Mouse (Mus musculus) spleen, postnatal 14 days (tissue): Measurements from ENCODE around the gene Gm47791.
A peak's percentile ranks its signal among the peaks of the same experiment; 100 is the strongest.

Experiments
- DNase-seq, 2 experiments: peaks; one replicate each; pipeline ENCODE4 v3.0.0; 2021 to 2022; ENCODE audit warnings: low spot score in 2 of 2

The Gm47791 gene

GRCm38 (mm10) chr1:82771022-82771586, at the start of gene Gm47791:
TSS of gene Gm47791 (minus strand) at chr1:82771243.
- no peak for DNase-seq

GRCm38 (mm10) chr1:82820626-82821186, 49.7 kb upstream of the Gm47791 start:
- no peak for DNase-seq

- DNase-seq, result no peak
Measured at GRCm38 (mm10) chr1:82820179-82820578, 49.1 kb upstream of the Gm47791 start.

- DNase-seq, result no peak
Measured at GRCm38 (mm10) chr1:82819366-82819765, 48.3 kb upstream of the Gm47791 start.

DNA sequence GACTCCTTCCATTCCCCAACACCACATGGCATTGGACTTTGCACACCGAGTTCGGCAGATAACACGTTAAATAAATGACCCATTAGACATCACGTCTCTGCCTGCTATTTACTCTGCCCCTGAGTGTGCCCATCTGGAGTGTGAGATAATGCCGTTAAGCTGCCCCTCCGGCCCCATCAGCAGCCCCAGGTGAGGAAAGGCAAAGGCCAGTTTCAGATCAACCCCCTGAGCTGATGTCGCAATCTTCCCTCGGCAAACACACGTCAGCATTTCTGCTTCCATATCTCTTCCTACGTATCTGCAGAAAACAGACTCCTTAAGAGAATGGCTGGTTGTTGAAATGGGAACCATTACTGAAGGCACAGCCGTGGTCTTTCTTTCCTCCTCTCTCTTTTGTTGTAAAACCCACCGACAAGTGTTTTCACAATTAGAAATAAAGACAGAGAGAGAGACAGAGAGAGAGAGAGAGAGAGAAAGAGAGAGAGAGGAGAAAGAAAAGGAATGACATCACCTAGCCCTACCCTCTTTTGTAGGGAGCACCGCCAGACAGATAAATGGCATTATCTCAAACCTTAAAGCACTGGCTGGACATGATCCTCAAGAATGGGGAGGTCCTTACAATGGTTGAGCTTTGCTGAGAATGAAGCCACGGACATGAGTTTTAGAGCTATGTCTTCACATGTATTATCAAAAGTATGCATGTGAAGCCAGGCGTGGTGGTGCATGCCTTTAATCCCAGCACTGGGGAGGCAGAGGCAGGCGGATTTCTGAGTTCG, 45.1 kb upstream of the Gm47791 start:
- DNase-seq, result peak; percentile 27 to 45

GRCm38 (mm10) chr1:82811766-82812165, 40.7 kb upstream of the Gm47791 start:
- DNase-seq, result no peak

DNA sequence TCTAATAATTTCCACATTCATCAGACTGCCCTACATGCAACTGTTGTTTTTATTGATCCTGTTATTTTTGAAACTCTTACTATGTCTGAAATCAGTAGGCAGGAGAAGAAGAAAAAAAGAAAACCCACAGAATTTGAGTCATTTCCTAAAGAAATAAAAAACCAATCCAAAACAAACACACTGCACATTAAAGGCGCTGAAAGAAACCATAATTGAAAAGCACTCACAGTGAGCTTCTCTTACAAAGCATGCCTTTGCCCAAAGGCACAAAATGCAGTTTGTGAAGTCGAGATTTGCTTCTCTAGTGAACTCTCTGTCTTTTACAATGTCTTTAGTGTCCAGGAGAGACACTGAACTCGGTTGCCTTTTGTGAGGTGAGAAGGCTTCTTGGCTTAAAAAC, 37.5 kb upstream of the Gm47791 start:
- no peak for DNase-seq

DNA sequence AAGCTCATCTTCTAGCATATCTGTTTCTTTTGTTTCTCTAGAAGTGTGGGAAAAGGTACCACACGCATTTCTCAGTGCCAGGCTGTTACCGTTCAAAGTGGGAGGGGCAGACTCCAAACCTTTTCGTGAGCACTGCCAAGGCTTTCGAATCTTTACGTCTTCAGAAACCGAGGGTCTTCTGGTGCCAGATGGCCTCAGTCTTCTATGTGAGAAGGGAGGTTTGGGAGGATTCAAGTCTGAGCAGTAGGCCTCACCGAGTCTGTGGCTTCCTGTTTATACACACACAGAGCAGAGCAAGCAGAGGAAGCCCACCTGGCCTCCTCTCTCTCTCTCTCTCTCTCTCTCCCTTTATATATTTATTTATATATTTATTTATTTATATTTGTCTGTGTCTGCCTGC, 36.2 kb upstream of the Gm47791 start:
- DNase-seq, result no peak

GRCm38 (mm10) chr1:82806391-82806790, 35.3 kb upstream of the Gm47791 start:
- no peak for DNase-seq

DNA sequence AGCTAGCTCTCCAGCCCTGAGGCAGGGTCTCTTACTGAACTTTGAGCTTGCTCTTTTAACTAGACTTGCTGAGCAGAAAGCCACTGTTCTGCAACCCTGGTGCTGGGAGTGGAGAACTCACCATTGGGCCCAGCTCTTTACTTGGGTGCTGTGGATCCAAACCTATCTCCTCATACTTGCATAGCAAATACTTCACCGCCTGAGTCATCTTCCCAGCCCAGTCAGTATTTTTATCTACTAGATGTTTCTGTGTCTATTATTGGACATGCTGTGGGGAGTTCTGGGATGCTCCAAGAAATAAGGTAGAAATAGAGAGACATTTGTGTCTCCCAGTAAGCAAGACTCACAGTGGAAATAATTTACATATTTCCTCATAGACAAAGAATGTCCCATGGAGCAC, 33.0 kb upstream of the Gm47791 start:
- no peak for DNase-seq

DNA sequence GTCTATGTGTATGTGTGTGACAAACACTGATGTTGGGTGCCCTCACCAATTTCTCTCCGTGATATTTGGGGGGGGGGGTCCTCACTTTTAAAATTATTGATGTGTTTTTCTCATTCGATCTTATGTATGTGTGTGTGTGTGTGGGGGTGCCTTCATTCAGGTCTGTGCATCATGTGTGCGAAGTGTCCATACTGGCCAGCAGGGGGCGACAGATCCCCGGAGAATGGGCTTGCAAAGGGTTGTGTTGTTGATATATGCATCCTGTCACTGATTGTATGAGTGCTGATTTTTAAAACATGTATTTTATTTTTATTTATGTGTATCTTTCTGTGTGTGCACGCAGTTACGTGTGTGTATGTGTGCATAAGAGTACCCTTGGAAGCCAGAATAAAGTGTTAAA, 32.6 kb upstream of the Gm47791 start:
- DNase-seq, result no peak

GRCm38 (mm10) chr1:82801105-82801783, 30.2 kb upstream of the Gm47791 start:
- DNase-seq, result no peak

DNA sequence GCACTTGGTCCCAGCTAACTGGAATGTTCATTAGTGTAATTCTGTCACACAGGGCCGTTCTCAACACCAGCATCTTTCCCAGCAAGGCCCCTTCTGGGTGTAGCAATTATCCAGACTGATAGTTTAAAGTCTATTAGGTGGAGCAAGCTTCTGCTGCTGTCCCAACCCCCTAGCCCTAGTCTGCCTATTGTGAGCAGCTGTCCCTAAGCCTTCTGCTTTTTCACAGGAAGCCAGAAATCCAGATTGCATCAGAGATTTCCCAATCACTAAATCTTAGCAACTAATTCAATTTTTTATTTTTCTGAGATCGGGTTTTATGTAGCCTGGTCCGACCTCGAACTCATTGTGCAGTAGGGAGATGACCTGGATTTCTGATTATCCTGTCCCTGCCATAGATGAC, 27.9 kb upstream of the Gm47791 start:
- no peak for DNase-seq

- DNase-seq, result no peak
Measured at GRCm38 (mm10) chr1:82798304-82798703, 27.3 kb upstream of the Gm47791 start.

DNA sequence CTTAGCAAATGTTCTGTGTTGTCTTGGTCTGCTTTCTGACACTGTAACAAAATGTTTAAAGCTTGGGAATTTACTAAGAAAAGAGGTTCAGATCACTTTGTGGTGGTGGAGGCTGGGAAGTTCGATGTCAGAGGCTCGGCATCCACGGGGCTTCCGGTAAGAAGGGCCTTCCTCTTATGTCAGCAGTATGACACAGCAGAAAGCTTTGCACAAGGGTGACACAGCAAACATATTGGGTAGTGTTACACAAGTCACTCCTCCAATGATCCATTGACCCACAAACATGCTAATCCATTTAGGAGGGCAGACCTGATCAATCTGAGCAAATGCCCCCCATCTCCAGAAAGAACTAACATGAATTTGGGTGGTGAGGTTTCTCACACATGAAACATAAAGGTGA, 26.0 kb upstream of the Gm47791 start:
- no peak for DNase-seq

- no peak for DNase-seq
Measured at GRCm38 (mm10) chr1:82795702-82796443, 24.8 kb upstream of the Gm47791 start.

- DNase-seq, result no peak
Measured at GRCm38 (mm10) chr1:82795211-82795610, 24.2 kb upstream of the Gm47791 start.

GRCm38 (mm10) chr1:82793986-82794385, 22.9 kb upstream of the Gm47791 start:
- no peak for DNase-seq

DNA sequence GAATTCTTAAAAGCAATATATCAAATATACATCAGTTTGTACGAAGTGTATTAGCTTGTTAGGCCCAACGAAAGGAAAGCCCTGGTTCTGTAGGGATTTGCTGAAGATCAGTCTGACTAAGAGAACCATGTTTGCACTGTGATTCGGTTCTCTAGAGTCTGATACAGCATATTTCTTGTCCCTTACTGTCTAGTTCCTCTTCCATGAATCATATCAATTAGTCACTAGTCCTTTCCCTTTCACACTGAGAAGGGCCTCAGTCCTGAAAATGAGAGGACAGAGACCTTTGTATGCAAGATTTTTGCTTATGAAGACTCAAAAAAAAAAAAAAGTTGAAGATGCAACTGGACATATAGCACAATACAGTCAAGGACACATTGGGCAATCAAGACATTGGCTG, 22.1 kb upstream of the Gm47791 start:
- no peak for DNase-seq

GRCm38 (mm10) chr1:82792238-82792637, 21.2 kb upstream of the Gm47791 start:
- DNase-seq, result no peak

DNA sequence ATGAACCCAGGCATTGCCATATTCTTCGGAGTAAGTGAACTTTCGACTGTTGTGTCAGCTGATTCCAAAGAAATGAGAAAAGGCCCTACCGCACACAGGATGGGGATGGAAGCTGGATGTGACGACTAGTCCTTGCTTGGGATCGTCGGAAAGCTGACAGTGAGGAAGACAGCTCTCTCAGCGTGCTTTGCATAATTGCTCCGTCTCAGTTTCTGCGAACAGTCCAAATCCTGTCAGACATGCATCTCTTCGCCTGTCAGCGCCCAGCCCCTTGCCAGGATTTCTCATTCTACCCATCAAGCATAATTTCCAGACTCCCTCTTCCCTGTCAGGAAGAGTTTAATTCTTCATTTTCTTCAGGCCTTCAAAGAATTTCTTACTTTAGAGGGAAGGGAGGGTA, 20.1 kb upstream of the Gm47791 start:
- DNase-seq, result no peak

DNA sequence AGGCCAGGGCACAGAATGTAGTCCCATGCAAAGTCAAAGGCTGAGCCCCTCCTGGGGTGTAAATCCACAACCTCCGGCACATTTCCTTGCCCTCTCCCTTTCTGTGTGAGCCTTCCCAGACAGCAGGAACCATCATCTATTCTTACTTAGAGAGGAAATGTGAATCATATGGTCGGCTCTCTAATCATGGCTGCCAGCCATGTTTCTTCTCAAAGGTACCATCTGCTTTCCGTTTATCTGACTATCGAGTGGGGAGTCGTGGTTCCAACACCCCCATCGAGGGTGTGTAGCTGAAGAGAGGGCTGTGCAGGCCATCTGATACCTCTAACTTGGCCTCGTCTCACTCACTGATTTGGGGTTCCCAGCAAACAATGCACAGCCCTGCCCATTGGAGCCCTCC, 17.0 kb upstream of the Gm47791 start:
- DNase-seq, result no peak
